Comparison of ENCODE assay signal across 22 mouse cellular contexts in genomic region chr10:111177336-111177735, GRCm38 (mm10). TPM values are rescaled to one million over a fixed set of nuclear protein-coding genes. Genes with fewer than 3 reads are reported as not detected.
DNase-seq lines count a peak whose midpoint lies in the region; TF ChIP-seq lines count a peak whose summit lies in the region.
"Had no signal": no experiment of that assay in that cellular context is flagged by ENCODE, and none has a peak within 500 bp of the region (broad histone marks: within the 10 kb centered on the region; RNA-seq: fewer than 3 reads in every experiment).

No protein-coding gene starts in this region.

- peaks cover 4% of the 10 kb centered on the region for H3K79me2 ChIP-seq in heart, adult 2 months (replicated peaks; ENCODE audit: control insufficient read depth, insufficient read depth, low read length)

- TF ChIP-seq EP300 in heart, adult 2 months (IDR thresholded peaks at IDR 0.05; ENCODE audit: insufficient read depth, low read depth, low read length) = no peak

- TF ChIP-seq CTCF in heart, adult 2 months (IDR thresholded peaks at IDR 0.05) = no peak
- TF ChIP-seq CTCF in left cerebral cortex, adult 2 months (IDR thresholded peaks at IDR 0.05) = no peak
- no peak for TF ChIP-seq CTCF in bone marrow macrophage, adult 2 months (IDR thresholded peaks at IDR 0.05; ENCODE audit: low read depth, low read length)

- peaks cover 32% of the 10 kb centered on the region for H3K4me1 ChIP-seq in heart, embryonic 10.5 days
- peaks cover 23% of the 10 kb centered on the region for H3K4me1 ChIP-seq in heart, adult 2 months (ENCODE audit: control insufficient read depth, insufficient read depth, low read length)
- H3K4me1 ChIP-seq in bone marrow macrophage, adult 2 months (ENCODE audit: control insufficient read depth, insufficient read depth, low read length) = peaks cover 58% of the 10 kb centered on the region
- H3K4me1 ChIP-seq: embryonic facial prominence, embryonic 12.5 days; forebrain, embryonic 15.5 days; neural tube, embryonic 12.5 days had no signal

- TF ChIP-seq POLR2A in heart, adult 2 months (IDR thresholded peaks at IDR 0.05; ENCODE audit: insufficient read depth, low read depth, low read length) = no peak
- TF ChIP-seq POLR2A in bone marrow macrophage, adult 2 months (IDR thresholded peaks at IDR 0.05; ENCODE audit: borderline replicate concordance, low read depth, low read length) = no peak

- no peaks in the 10 kb centered on the region for H3K36me3 ChIP-seq in heart, embryonic 10.5 days
- H3K36me3 ChIP-seq in heart, adult 2 months (ENCODE audit: control insufficient read depth, insufficient read depth, low read length) = peaks cover 27% of the 10 kb centered on the region
- H3K36me3 ChIP-seq: embryonic facial prominence, embryonic 12.5 days; forebrain, embryonic 15.5 days; hindbrain, embryonic 13.5 days; limb, embryonic 13.5 days; neural tube, embryonic 12.5 days had no signal

- H3K27me3 ChIP-seq in heart, embryonic 10.5 days (ENCODE audit: insufficient read depth, poor library complexity, severe bottlenecking) = no peaks in the 10 kb centered on the region
- H3K27me3 ChIP-seq in heart, adult 2 months (ENCODE audit: control insufficient read depth, insufficient read depth, low read length) = no peaks in the 10 kb centered on the region
- H3K27me3 ChIP-seq: embryonic facial prominence, embryonic 12.5 days; forebrain, embryonic 15.5 days; hindbrain, embryonic 13.5 days; limb, embryonic 13.5 days; neural tube, embryonic 12.5 days had no signal

- H3K9me3 ChIP-seq in heart, embryonic 10.5 days = no peaks in the 10 kb centered on the region
- H3K9me3 ChIP-seq: embryonic facial prominence, embryonic 12.5 days; forebrain, embryonic 15.5 days; hindbrain, embryonic 13.5 days; limb, embryonic 13.5 days; neural tube, embryonic 12.5 days had no signal

- H3K27ac ChIP-seq in heart, embryonic 10.5 days = no peak overlapping the region
- no peak overlapping the region for H3K27ac ChIP-seq in heart, adult 2 months
- H3K27ac ChIP-seq in left cerebral cortex, adult 2 months = peak overlapping the region; percentile 58; the same call in 1 of the 2 replicates
- peak overlapping the region; percentile 40 for H3K27ac ChIP-seq in bone marrow macrophage, adult 2 months (ENCODE audit: insufficient read depth, low read depth, low read length)
- H3K27ac ChIP-seq: embryonic facial prominence, embryonic 12.5 days; forebrain, embryonic 15.5 days; hindbrain, embryonic 13.5 days; limb, embryonic 13.5 days; liver, embryonic 14.5 days; neural tube, embryonic 12.5 days had no signal

- DNase-seq in heart, embryonic 10.5 days (ENCODE audit: low spot score) = peak; percentile 30
- no peak for DNase-seq in heart, adult 2 months
- DNase-seq in left cerebral cortex, adult 2 months (ENCODE audit: extremely low spot score in 1 of 2, low spot score in 2 of 2) = no peak
- DNase-seq in left cerebral cortex, adult 8-10 months (ENCODE audit: low spot score in 2 of 2) = no peak
- no peak for DNase-seq in urinary bladder, postnatal 25 days (ENCODE audit: low spot score)
- no peak for DNase-seq in embryo, embryonic 11 days
- DNase-seq: adrenal gland, postnatal 25 days; cerebellum, adult 18-20 months; cerebellum, postnatal 25 days; heart, postnatal 4 days; kidney, adult 9 months; kidney, postnatal 10 days; lung, embryonic 14.5 days; lung, postnatal 14 days; spleen, adult 18-20 months had no signal

- intact Hi-C loops in heart, adult 2 months (cut with DNase I) = no loop called here
- intact Hi-C loops in left cerebral cortex, adult 2 months (cut with DNase I) = no loop called here

- 81% methylated on average over 8 of the region's 8 CpGs for WGBS in heart, embryonic 10.5 days
- 57% methylated on average over 8 of the region's 8 CpGs for WGBS in heart, adult 2 months

- H3K9ac ChIP-seq in heart, adult 2 months (ENCODE audit: low read depth, low read length) = no peak overlapping the region
- H3K9ac ChIP-seq: embryonic facial prominence, embryonic 12.5 days; forebrain, embryonic 15.5 days; hindbrain, embryonic 13.5 days; limb, embryonic 13.5 days; liver, embryonic 14.5 days; lung, embryonic 14.5 days; neural tube, embryonic 12.5 days had no signal

- H3K4me3 ChIP-seq in heart, embryonic 10.5 days = no peak overlapping the region
- H3K4me3 ChIP-seq in heart, adult 2 months = no peak overlapping the region
- H3K4me3 ChIP-seq in left cerebral cortex, adult 2 months = no peak overlapping the region
- H3K4me3 ChIP-seq in bone marrow macrophage, adult 2 months (ENCODE audit: insufficient read depth, low read length) = no peak overlapping the region
- H3K4me3 ChIP-seq: embryonic facial prominence, embryonic 12.5 days; forebrain, embryonic 15.5 days; hindbrain, embryonic 13.5 days; limb, embryonic 13.5 days; neural tube, embryonic 12.5 days had no signal

RNA-seq across cellular contexts. Expression of gene Osbpl8, which starts 12.8 kb away (rescaled TPM):
- 11.5 and 18.2 TPM in 2 replicates for polyA plus RNA-seq in heart, embryonic 10.5 days (2016; fragmentation: Nextera tagmentation; extraction: Ambion mirVana)
- total RNA-seq in heart, adult 2 months (2021) = 10 to 100 TPM; 70.0 to 73.7 TPM
- 10.9 and 23.9 TPM in 2 replicates for polyA plus RNA-seq in heart, adult 2 months (2012; rRNA removed)
- 100 to 1,000 TPM in 1 of 2 experiments, 10 to 100 TPM in 1; 93.8 to 104 TPM for total RNA-seq in left cerebral cortex, adult 2 months (2021)
- total RNA-seq in left cerebral cortex, adult 8-10 months (2022) = 100 to 1,000 TPM in 1 of 4 experiments, 10 to 100 TPM in 3; 78.0 to 100 (median 84.6) TPM
- 155 and 166 TPM in 2 replicates for polyA plus RNA-seq in bone marrow macrophage, adult 2 months (2012; ENCODE audit: insufficient read depth, insufficient read length, missing spikeins)

Comparison
In these comparisons a context has a peak if more than half of its experiments do, and no peak if none do; other contexts are left out.
1. H3K27ac ChIP-seq: peak in left cerebral cortex, adult 2 months (single experiment) and bone marrow macrophage, adult 2 months (single experiment); none in heart, embryonic 10.5 days (single experiment) and heart, adult 2 months (single experiment).